Mouse (Mus musculus): ENCODE measurements around the gene Maml3. TPM values are rescaled to one million over a fixed set of nuclear protein-coding genes. Genes with fewer than 3 reads are reported as not detected.
A peak's percentile ranks its signal among the peaks of the same experiment; 100 is the strongest.

Maml3 gene
- polyA plus RNA-seq, 1 experiment = 3.1 TPM

- H3ac ChIP-seq (ENCODE audit: control insufficient read depth, insufficient read length) = no peak overlapping the region
- no peaks in the 10 kb centered on the region for H3K79me2 ChIP-seq (ENCODE audit: control insufficient read depth, insufficient read depth)
- no peak for TF ChIP-seq MYOG (IDR thresholded peaks at IDR 0.05; ENCODE audit: control insufficient read depth in 1 of 3, insufficient read depth in 1 of 3, insufficient read length in 2 of 3, low read depth in 2 of 3)
- TF ChIP-seq E2F4 (IDR thresholded peaks at IDR 0.05; ENCODE audit: insufficient read depth) = no peak
- no peak for TF ChIP-seq CEBPB (IDR thresholded peaks at IDR 0.05; ENCODE audit: insufficient read depth, poor library complexity, severe bottlenecking)
- TF ChIP-seq SRF (IDR thresholded peaks at IDR 0.05; ENCODE audit: control insufficient read depth, insufficient read length, low read depth) = no peak
- TF ChIP-seq TCF3 (IDR thresholded peaks at IDR 0.05; ENCODE audit: insufficient read length, low read depth) = no peak
- TF ChIP-seq MAX (IDR thresholded peaks at IDR 0.05; ENCODE audit: low read depth) = no peak
- TF ChIP-seq MYOD1 (IDR thresholded peaks at IDR 0.05; ENCODE audit: control insufficient read depth in 1 of 3, insufficient read length in 2 of 3, low read depth in 2 of 3) = no peak
- TF ChIP-seq POLR2AphosphoS2 (IDR thresholded peaks at IDR 0.05; ENCODE audit: insufficient read length, low read depth) = no peak
- no peak for TF ChIP-seq REST (IDR thresholded peaks at IDR 0.05; ENCODE audit: insufficient read depth, insufficient read length)
- H3K4me3 ChIP-seq = peak overlapping the region; percentile 15
- H3K27me3 ChIP-seq (ENCODE audit: control insufficient read depth, insufficient read depth, insufficient read length) = no peaks in the 10 kb centered on the region
- H3K36me3 ChIP-seq (ENCODE audit: control insufficient read depth, insufficient read depth) = no peaks in the 10 kb centered on the region
- peak overlapping the region; percentile 94 for H3K4me2 ChIP-seq (ENCODE audit: low read depth)
These were observed 396.5 kb downstream of the Maml3 start for GRCm38 (mm10) chr3:51708375-51708745.

GRCm38 (mm10) chr3:51705220-51705619, 399.7 kb downstream of the Maml3 start:
- Histone ChIP-seq H3K79me2 (ENCODE audit: control insufficient read depth, insufficient read depth) (no peaks in the 10 kb centered on the region), H3K36me3 (ENCODE audit: control insufficient read depth, insufficient read depth) (no peaks in the 10 kb centered on the region), H3K27me3 (ENCODE audit: control insufficient read depth, insufficient read depth, insufficient read length) (no peaks in the 10 kb centered on the region), H3ac (ENCODE audit: control insufficient read depth, insufficient read length) (no peak overlapping the region), H3K4me2 (ENCODE audit: low read depth) (no peak overlapping the region), H3K4me3 (no peak overlapping the region)
- no peak for TF ChIP-seq SRF (IDR thresholded peaks at IDR 0.05; ENCODE audit: control insufficient read depth, insufficient read length, low read depth)
- no peak for TF ChIP-seq USF1 (IDR thresholded peaks at IDR 0.05; ENCODE audit: low read depth)
- TF ChIP-seq MAX (IDR thresholded peaks at IDR 0.05; ENCODE audit: low read depth) = no peak
- TF ChIP-seq MYOG (IDR thresholded peaks at IDR 0.05; ENCODE audit: control insufficient read depth in 1 of 3, insufficient read depth in 1 of 3, insufficient read length in 2 of 3, low read depth in 2 of 3) = no peak
- no peak for TF ChIP-seq CEBPB (IDR thresholded peaks at IDR 0.05; ENCODE audit: insufficient read depth, poor library complexity, severe bottlenecking)
- TF ChIP-seq TCF3 (IDR thresholded peaks at IDR 0.05; ENCODE audit: insufficient read length, low read depth) = no peak
- TF ChIP-seq MYOD1 (IDR thresholded peaks at IDR 0.05; ENCODE audit: control insufficient read depth in 1 of 3, insufficient read length in 2 of 3, low read depth in 2 of 3) = no peak
- TF ChIP-seq POLR2A (IDR thresholded peaks at IDR 0.05; ENCODE audit: insufficient read length, low read depth) = no peak
- TF ChIP-seq TCF12 (IDR thresholded peaks at IDR 0.05; ENCODE audit: insufficient read depth, poor library complexity, severe bottlenecking) = no peak
- TF ChIP-seq E2F4 (IDR thresholded peaks at IDR 0.05; ENCODE audit: insufficient read depth) = no peak
- no peak for TF ChIP-seq REST (IDR thresholded peaks at IDR 0.05; ENCODE audit: insufficient read depth, insufficient read length)
- no peak for TF ChIP-seq POLR2AphosphoS2 (IDR thresholded peaks at IDR 0.05; ENCODE audit: insufficient read length, low read depth)

DNA sequence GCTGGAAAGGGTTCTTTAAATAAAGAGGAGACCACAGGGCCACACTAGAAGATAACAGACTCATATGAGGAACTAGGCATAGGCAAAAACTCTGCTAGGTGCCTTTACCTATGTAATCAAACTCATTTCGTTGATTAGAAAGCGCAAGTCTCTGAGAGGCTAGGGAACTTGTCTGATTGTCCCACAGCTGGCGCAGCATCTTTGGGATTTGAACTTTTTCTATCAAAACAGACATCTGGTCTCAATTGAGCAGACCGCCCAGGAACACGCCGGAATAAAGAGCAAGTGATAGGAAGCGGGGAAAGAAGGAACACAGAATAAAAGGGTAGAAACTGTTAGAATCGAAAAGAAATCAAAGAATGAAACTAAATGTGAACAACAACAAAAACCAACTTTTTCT, 401.4 kb downstream of the Maml3 start:
- no peaks in the 10 kb centered on the region for H3K79me2 ChIP-seq (ENCODE audit: control insufficient read depth, insufficient read depth)
- H3K36me3 ChIP-seq (ENCODE audit: control insufficient read depth, insufficient read depth) = no peaks in the 10 kb centered on the region
- H3K4me2 ChIP-seq (ENCODE audit: low read depth) = no peak overlapping the region
- TF ChIP-seq POLR2AphosphoS2 (IDR thresholded peaks at IDR 0.05; ENCODE audit: insufficient read length, low read depth) (no peak), MYOG (IDR thresholded peaks at IDR 0.05; ENCODE audit: control insufficient read depth in 1 of 3, insufficient read depth in 1 of 3, insufficient read length in 2 of 3, low read depth in 2 of 3) (no peak), TCF3 (IDR thresholded peaks at IDR 0.05; ENCODE audit: insufficient read length, low read depth) (no peak), MYOD1 (IDR thresholded peaks at IDR 0.05; ENCODE audit: control insufficient read depth in 1 of 3, insufficient read length in 2 of 3, low read depth in 2 of 3) (no peak), SRF (IDR thresholded peaks at IDR 0.05; ENCODE audit: control insufficient read depth, insufficient read length, low read depth) (no peak), USF1 (IDR thresholded peaks at IDR 0.05; ENCODE audit: low read depth) (no peak), CEBPB (IDR thresholded peaks at IDR 0.05; ENCODE audit: insufficient read depth, poor library complexity, severe bottlenecking) (no peak)
- no peak overlapping the region for H3K4me3 ChIP-seq
- no peak overlapping the region for H3ac ChIP-seq (ENCODE audit: control insufficient read depth, insufficient read length)
- H3K27me3 ChIP-seq (ENCODE audit: control insufficient read depth, insufficient read depth, insufficient read length) = no peaks in the 10 kb centered on the region

DNA sequence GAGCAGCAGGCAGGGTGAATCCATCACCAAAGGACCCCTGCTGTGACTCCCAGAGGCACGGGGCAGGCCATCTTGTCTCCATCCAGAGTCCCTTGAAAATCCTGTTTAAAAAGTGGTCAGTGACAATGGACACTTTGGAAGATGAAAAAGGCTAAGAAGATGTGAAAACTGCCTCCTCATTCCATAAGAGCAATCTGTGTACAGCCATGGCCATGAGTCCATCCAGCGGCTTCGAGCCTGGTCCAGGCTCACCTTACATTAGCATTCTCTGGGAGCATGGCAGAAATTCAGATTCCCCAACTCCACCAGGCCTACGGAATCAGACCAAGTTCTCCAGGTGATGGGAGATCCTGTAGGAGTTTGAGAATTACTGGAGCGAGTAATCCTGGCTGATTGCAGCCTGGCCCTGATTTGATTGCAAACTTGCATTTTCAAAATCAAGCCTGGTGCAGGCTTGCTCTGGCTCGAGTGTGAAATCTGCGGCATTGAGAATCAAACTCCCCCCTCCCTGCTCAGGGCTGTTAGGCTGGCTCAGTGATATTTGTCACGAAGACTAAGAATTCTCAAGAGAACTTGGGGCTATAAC, 402.1 kb downstream of the Maml3 start:
- no peaks in the 10 kb centered on the region for H3K36me3 ChIP-seq (ENCODE audit: control insufficient read depth, insufficient read depth)
- TF ChIP-seq MAX (IDR thresholded peaks at IDR 0.05; ENCODE audit: low read depth) (no peak), CEBPB (IDR thresholded peaks at IDR 0.05; ENCODE audit: insufficient read depth, poor library complexity, severe bottlenecking) (no peak), POLR2A (IDR thresholded peaks at IDR 0.05; ENCODE audit: insufficient read length, low read depth) (no peak), POLR2AphosphoS2 (IDR thresholded peaks at IDR 0.05; ENCODE audit: insufficient read length, low read depth) (no peak), E2F4 (IDR thresholded peaks at IDR 0.05; ENCODE audit: insufficient read depth) (no peak)
- H3K4me2 ChIP-seq (ENCODE audit: low read depth) = no peak overlapping the region
- no peaks in the 10 kb centered on the region for H3K27me3 ChIP-seq (ENCODE audit: control insufficient read depth, insufficient read depth, insufficient read length)
- H3K4me3 ChIP-seq = no peak overlapping the region
- H3ac ChIP-seq (ENCODE audit: control insufficient read depth, insufficient read length) = no peak overlapping the region
- no peaks in the 10 kb centered on the region for H3K79me2 ChIP-seq (ENCODE audit: control insufficient read depth, insufficient read depth)

DNA sequence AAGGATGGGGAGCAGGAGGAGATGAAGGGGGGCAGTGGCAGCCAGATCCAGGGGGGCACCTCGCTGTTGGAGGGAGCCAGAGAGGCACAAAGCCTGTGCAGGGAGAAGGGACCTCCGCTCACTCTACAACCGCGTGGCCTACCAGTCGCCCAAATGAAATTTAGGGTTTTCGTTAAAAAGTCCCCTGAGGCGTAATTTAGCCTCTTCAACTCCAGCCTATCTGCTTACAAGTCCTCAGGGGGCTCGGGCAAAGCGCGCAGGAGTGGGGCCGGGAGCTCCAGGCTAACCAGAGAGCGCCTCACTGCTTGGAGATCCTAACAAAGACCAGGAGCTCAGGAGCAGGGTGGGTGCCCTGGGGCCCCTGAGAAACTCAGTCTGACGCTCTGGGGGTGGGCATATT, 402.9 kb downstream of the Maml3 start:
- no peak for TF ChIP-seq MYOD1 (IDR thresholded peaks at IDR 0.05; ENCODE audit: control insufficient read depth in 1 of 3, insufficient read length in 2 of 3, low read depth in 2 of 3)
- no peak for TF ChIP-seq MYOG (IDR thresholded peaks at IDR 0.05; ENCODE audit: control insufficient read depth in 1 of 3, insufficient read depth in 1 of 3, insufficient read length in 2 of 3, low read depth in 2 of 3)
- TF ChIP-seq CEBPB (IDR thresholded peaks at IDR 0.05; ENCODE audit: insufficient read depth, poor library complexity, severe bottlenecking) = no peak
- no peak for TF ChIP-seq MAX (IDR thresholded peaks at IDR 0.05; ENCODE audit: low read depth)
- TF ChIP-seq REST (IDR thresholded peaks at IDR 0.05; ENCODE audit: insufficient read depth, insufficient read length) = no peak
- TF ChIP-seq USF1 (IDR thresholded peaks at IDR 0.05; ENCODE audit: low read depth) = no peak
- TF ChIP-seq POLR2A (IDR thresholded peaks at IDR 0.05; ENCODE audit: insufficient read length, low read depth) = no peak
- no peak for TF ChIP-seq SRF (IDR thresholded peaks at IDR 0.05; ENCODE audit: control insufficient read depth, insufficient read length, low read depth)
- Histone ChIP-seq H3K4me2 (ENCODE audit: low read depth) (no peak overlapping the region), H3ac (ENCODE audit: control insufficient read depth, insufficient read length) (no peak overlapping the region), H3K79me2 (ENCODE audit: control insufficient read depth, insufficient read depth) (no peaks in the 10 kb centered on the region), H3K4me3 (no peak overlapping the region), H3K27me3 (ENCODE audit: control insufficient read depth, insufficient read depth, insufficient read length) (no peaks in the 10 kb centered on the region), H3K36me3 (ENCODE audit: control insufficient read depth, insufficient read depth) (no peaks in the 10 kb centered on the region)

Measured in myocyte (in vitro differentiated cells).